Mouse (Mus musculus): ENCODE results near the gene Cd47. TPM values are rescaled to one million over a fixed set of nuclear protein-coding genes. Genes with fewer than 3 reads are reported as not detected.
A peak's percentile ranks its signal among the peaks of the same experiment; 100 is the strongest.

The Cd47 gene
- 79.0 and 85.0 TPM in 2 replicates for polyA plus RNA-seq (2015; fragmentation: Nextera tagmentation; extraction: Ambion mirVana)

GRCm38 (mm10) chr16:49799597-49800561 is at the start of gene Cd47:
Cd47 (plus strand) TSS chr16:49800533.
- Histone ChIP-seq H3K27me3 (replicated peaks) (no peaks in the 10 kb centered on the region), H3K9ac (no peak within 1 kb of the TSS), H3K4me3 (replicated peaks) (no peak within 1 kb of the TSS), H3K4me2 (replicated peaks) (no peak within 1 kb of the TSS), H3K36me3 (no peaks in the 10 kb centered on the region), H3K4me1 (replicated peaks) (peaks cover 3% of the 10 kb centered on the region; the same call in 1 of the 2 replicates), H3K9me3 (no peaks in the 10 kb centered on the region), H3K27ac (no peak within 1 kb of the TSS)
- peak; percentile 73; the same call in 1 of the 2 replicates for ATAC-seq
- 82% methylated on average over 10 of the region's 10 CpGs for WGBS

GRCm38 (mm10) chr16:49752906-49753305 is 47.4 kb upstream of the Cd47 start:
- no peak overlapping the region for H3K27ac ChIP-seq
- no peak overlapping the region for H3K4me3 ChIP-seq (replicated peaks)
- H3K9ac ChIP-seq: no peak overlapping the region
- no peaks in the 10 kb centered on the region for H3K36me3 ChIP-seq
- H3K9me3 ChIP-seq: no peaks in the 10 kb centered on the region
- 84% methylated on average over 1 of the region's 1 CpGs for WGBS
- ATAC-seq: no peak
- no peaks in the 10 kb centered on the region for H3K27me3 ChIP-seq (replicated peaks)
- H3K4me1 ChIP-seq (replicated peaks): no peaks in the 10 kb centered on the region
- no peak overlapping the region for H3K4me2 ChIP-seq (replicated peaks)

GRCm38 (mm10) chr16:49753318-49753717 is 47.0 kb upstream of the Cd47 start:
- 62% methylated on average over 3 of the region's 3 CpGs for WGBS
- H3K9ac ChIP-seq: no peak overlapping the region
- no peak overlapping the region for H3K4me2 ChIP-seq (replicated peaks)
- H3K4me1 ChIP-seq (replicated peaks): no peaks in the 10 kb centered on the region
- H3K36me3 ChIP-seq: no peaks in the 10 kb centered on the region
- ATAC-seq: no peak
- no peak overlapping the region for H3K4me3 ChIP-seq (replicated peaks)
- H3K27ac ChIP-seq: no peak overlapping the region
- no peaks in the 10 kb centered on the region for H3K27me3 ChIP-seq (replicated peaks)
- H3K9me3 ChIP-seq: no peaks in the 10 kb centered on the region

GRCm38 (mm10) chr16:49760517-49761203 is 39.7 kb upstream of the Cd47 start:
- H3K4me3 ChIP-seq (replicated peaks): no peak overlapping the region
- H3K36me3 ChIP-seq: no peaks in the 10 kb centered on the region
- ATAC-seq: peak; percentile 51; the same call in 1 of the 2 replicates
- 66% methylated on average over 17 of the region's 17 CpGs for WGBS
- no peaks in the 10 kb centered on the region for H3K4me1 ChIP-seq (replicated peaks)
- no peak overlapping the region for H3K9ac ChIP-seq
- H3K9me3 ChIP-seq: no peaks in the 10 kb centered on the region
- no peak overlapping the region for H3K27ac ChIP-seq
- H3K4me2 ChIP-seq (replicated peaks): peak overlapping the region; percentile 42
- H3K27me3 ChIP-seq (replicated peaks): no peaks in the 10 kb centered on the region

- H3K9me3 ChIP-seq: no peaks in the 10 kb centered on the region
- no peak overlapping the region for H3K4me2 ChIP-seq (replicated peaks)
- H3K36me3 ChIP-seq: no peaks in the 10 kb centered on the region
- ATAC-seq: no peak
- no peaks in the 10 kb centered on the region for H3K4me1 ChIP-seq (replicated peaks)
- 80% methylated on average over 5 of the region's 5 CpGs for WGBS
- no peak overlapping the region for H3K9ac ChIP-seq
- H3K27ac ChIP-seq: no peak overlapping the region
- H3K27me3 ChIP-seq (replicated peaks): no peaks in the 10 kb centered on the region
- no peak overlapping the region for H3K4me3 ChIP-seq (replicated peaks)
Observed at GRCm38 (mm10) chr16:49761981-49762380, 38.4 kb upstream of the Cd47 start.

GRCm38 (mm10) chr16:49766326-49766725 is 34.0 kb upstream of the Cd47 start:
- Histone ChIP-seq H3K4me1 (replicated peaks) (no peaks in the 10 kb centered on the region), H3K9ac (no peak overlapping the region), H3K4me2 (replicated peaks) (no peak overlapping the region), H3K27ac (no peak overlapping the region), H3K27me3 (replicated peaks) (no peaks in the 10 kb centered on the region), H3K9me3 (no peaks in the 10 kb centered on the region), H3K36me3 (no peaks in the 10 kb centered on the region), H3K4me3 (replicated peaks) (no peak overlapping the region)
- ATAC-seq: no peak
- WGBS: 49% methylated on average over 3 of the region's 3 CpGs

- no peaks in the 10 kb centered on the region for H3K4me1 ChIP-seq (replicated peaks)
- H3K36me3 ChIP-seq: no peaks in the 10 kb centered on the region
- H3K9ac ChIP-seq: no peak overlapping the region
- no peak overlapping the region for H3K4me2 ChIP-seq (replicated peaks)
- no peak for ATAC-seq
- WGBS: 94% methylated on average over 4 of the region's 4 CpGs
- H3K9me3 ChIP-seq: no peaks in the 10 kb centered on the region
- no peaks in the 10 kb centered on the region for H3K27me3 ChIP-seq (replicated peaks)
- no peak overlapping the region for H3K4me3 ChIP-seq (replicated peaks)
- no peak overlapping the region for H3K27ac ChIP-seq
Observed at GRCm38 (mm10) chr16:49768491-49769031, 31.8 kb upstream of the Cd47 start.

- Histone ChIP-seq H3K9ac (no peak overlapping the region), H3K4me2 (replicated peaks) (no peak overlapping the region), H3K4me1 (replicated peaks) (no peaks in the 10 kb centered on the region), H3K27me3 (replicated peaks) (no peaks in the 10 kb centered on the region), H3K9me3 (no peaks in the 10 kb centered on the region), H3K36me3 (no peaks in the 10 kb centered on the region), H3K27ac (no peak overlapping the region), H3K4me3 (replicated peaks) (no peak overlapping the region)
- WGBS: 73% methylated on average over 2 of the region's 2 CpGs
- ATAC-seq: peak; percentile 65; the same call in 1 of the 2 replicates
Observed at GRCm38 (mm10) chr16:49769831-49770261, 30.5 kb upstream of the Cd47 start.

- Histone ChIP-seq H3K9me3 (no peaks in the 10 kb centered on the region), H3K9ac (no peak overlapping the region), H3K4me3 (replicated peaks) (no peak overlapping the region), H3K36me3 (no peaks in the 10 kb centered on the region), H3K27ac (no peak overlapping the region), H3K27me3 (replicated peaks) (no peaks in the 10 kb centered on the region), H3K4me2 (replicated peaks) (no peak overlapping the region), H3K4me1 (replicated peaks) (no peaks in the 10 kb centered on the region)
- WGBS: 83% methylated on average over 12 of the region's 12 CpGs
- no peak for ATAC-seq
Observed at GRCm38 (mm10) chr16:49770320-49771189, 29.8 kb upstream of the Cd47 start.

GRCm38 (mm10) chr16:49771609-49772396 is 28.5 kb upstream of the Cd47 start:
- Histone ChIP-seq H3K9me3 (no peaks in the 10 kb centered on the region), H3K4me3 (replicated peaks) (no peak overlapping the region), H3K27me3 (replicated peaks) (no peaks in the 10 kb centered on the region), H3K4me1 (replicated peaks) (no peaks in the 10 kb centered on the region), H3K27ac (no peak overlapping the region), H3K36me3 (no peaks in the 10 kb centered on the region), H3K9ac (no peak overlapping the region), H3K4me2 (replicated peaks) (no peak overlapping the region)
- ATAC-seq: peak; percentile 53; the same call in 1 of the 2 replicates
- 82% methylated on average over 7 of the region's 7 CpGs for WGBS

- Histone ChIP-seq H3K4me2 (replicated peaks) (no peak overlapping the region), H3K27me3 (replicated peaks) (no peaks in the 10 kb centered on the region), H3K4me3 (replicated peaks) (no peak overlapping the region), H3K9ac (no peak overlapping the region), H3K27ac (no peak overlapping the region), H3K9me3 (no peaks in the 10 kb centered on the region), H3K4me1 (replicated peaks) (no peaks in the 10 kb centered on the region), H3K36me3 (no peaks in the 10 kb centered on the region)
- ATAC-seq: no peak
- WGBS: 41% methylated on average over 1 of the region's 1 CpGs
Observed at GRCm38 (mm10) chr16:49772576-49772975, 27.8 kb upstream of the Cd47 start.

All from intestine, embryonic 15.5 days (tissue).